Mouse (Mus musculus): ENCODE results near the gene Eml2. TPM values are rescaled to one million over a fixed set of nuclear protein-coding genes. Genes with fewer than 3 reads are reported as not detected.

The Eml2 gene
- polyA plus RNA-seq, 1 experiment: 26.9 TPM

DNA sequence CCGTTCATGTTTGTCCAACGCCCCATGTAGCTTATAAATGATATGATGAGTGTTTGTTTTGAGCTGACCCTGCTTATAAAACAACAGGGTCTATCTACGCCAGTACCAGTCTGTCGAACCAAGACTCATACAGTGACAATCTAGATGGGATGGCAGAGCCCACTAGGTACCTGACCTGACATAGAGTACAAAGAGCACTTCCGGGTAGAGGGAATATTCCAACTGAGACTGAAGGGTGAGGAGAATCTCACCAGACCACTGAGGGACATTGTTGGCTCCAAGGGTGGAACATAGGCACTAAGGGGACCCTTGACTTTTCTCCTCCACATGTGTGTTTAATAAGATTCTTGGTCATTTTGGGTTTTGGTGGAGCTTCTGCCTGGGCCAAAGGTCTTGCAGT is 53.2 kb downstream of the Eml2 start:
- TF ChIP-seq GATA1 (IDR thresholded peaks at IDR 0.05; ENCODE audit: low read length): no peak

DNA sequence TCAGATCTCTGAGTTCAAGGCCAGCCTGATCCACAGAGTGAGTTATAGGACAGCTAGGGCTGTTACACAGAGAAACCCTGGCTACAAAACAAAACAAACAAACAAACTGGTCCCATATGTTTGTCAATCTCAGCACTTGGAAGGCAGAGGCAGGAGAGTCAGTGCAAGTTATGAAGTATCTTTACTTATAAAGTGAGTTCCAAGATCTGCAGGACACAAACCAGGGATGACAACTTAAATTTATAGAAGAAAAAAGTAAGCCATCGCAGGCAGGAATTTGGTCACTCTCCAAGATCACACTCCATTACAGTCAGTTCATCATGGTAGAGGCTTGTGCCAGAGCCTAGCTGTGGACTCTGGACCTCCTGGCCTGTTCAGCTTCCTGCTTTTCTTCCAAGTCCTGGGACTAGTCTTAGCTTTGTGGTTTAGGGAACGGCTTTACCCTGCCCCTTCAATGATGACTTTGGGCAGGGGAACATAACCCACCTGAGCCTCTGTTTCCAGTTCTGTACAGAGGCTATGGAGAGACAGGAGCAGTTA is 53.9 kb downstream of the Eml2 start:
- no peak for TF ChIP-seq GATA1 (IDR thresholded peaks at IDR 0.05; ENCODE audit: low read length)

DNA sequence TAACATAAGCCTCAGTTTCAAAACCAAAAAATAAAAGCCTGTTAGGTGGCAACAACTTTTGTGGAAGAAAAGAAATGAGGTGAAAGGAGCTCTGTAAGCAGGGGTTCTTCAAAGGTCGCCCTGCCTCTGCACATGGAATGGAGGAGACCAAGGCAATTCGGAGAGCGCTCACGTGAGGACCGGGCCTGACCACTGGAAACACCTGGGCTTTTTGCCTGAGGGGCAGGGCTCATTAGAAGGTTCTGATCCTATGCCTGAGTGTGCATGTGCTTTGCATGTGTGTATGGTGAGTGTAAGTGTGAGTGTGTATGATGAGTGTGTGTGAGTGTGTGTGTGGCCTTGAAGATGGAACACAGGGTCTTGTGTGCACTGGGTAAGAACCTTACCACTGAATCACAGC is 54.7 kb downstream of the Eml2 start:
- no peak for TF ChIP-seq GATA1 (IDR thresholded peaks at IDR 0.05; ENCODE audit: low read length)

DNA sequence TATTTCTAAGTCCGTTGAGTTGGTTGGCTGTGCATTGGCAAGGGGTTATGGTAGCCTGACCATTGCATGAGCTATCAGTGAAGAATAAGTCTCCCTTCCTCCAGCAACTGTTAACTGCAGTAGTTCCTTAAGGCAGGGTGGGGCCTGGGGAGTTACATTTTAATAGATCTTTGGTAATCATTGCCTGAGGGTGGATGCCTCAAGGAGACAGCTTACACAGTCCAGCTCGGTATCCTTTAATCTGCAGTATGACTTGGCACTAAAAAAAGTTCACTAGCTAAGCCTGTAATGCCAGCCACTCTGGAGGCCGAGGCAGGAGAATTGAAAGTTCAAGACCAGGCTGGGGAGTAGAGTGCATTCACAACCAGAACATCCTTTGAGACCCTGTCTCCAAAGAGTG is 55.6 kb downstream of the Eml2 start:
- no peak for TF ChIP-seq GATA1 (IDR thresholded peaks at IDR 0.05; ENCODE audit: low read length)

DNA sequence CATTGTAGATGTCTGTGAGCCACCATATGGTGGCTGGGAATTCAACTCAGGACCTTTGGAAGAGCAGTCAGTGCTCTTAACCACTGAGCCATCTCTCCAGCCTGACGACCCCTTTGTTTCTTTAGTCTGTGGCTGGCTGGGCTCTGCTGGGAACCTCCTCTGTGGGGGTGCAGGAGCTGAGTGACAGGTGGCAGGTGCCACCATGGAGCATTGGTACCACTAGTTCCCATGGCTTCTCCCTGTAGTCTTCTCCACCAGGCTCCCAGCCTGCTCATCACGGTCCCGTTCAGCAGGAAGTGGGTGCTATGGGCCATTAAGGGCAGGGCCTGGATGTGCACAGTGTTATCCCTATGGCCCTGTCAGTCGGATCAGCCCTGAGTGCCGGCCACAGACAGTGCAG is 58.4 kb downstream of the Eml2 start:
- no peak for TF ChIP-seq GATA1 (IDR thresholded peaks at IDR 0.05; ENCODE audit: low read length)

DNA sequence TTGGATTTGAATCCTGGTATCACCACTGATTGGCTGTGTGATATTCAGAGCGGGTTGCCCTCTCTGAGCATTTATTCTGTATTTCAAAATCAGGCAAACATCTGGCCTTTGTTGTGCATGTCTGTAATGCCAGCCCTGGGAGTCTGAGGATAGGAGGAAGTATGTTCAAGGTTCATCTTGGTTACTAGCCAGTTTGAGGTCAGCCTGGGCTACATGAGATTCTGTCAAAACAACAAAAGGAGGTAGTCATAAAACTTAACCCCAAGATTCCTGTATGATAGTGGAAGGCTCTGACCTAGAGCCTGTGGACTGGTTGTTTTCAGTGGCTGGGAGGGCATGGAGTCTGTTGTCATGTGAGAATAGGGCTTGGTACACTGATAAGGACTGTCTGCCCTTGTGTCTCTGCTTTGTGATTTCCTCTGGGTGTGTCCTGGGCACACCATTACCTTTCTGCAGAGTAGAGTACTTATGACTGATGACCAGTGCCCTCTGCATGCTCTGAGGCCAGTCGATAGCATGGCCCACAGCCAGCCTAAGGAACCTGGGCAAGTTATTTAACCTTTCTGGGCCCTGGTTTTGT is 59.0 kb downstream of the Eml2 start:
- TF ChIP-seq GATA1 (IDR thresholded peaks at IDR 0.05; ENCODE audit: low read length): no peak

DNA sequence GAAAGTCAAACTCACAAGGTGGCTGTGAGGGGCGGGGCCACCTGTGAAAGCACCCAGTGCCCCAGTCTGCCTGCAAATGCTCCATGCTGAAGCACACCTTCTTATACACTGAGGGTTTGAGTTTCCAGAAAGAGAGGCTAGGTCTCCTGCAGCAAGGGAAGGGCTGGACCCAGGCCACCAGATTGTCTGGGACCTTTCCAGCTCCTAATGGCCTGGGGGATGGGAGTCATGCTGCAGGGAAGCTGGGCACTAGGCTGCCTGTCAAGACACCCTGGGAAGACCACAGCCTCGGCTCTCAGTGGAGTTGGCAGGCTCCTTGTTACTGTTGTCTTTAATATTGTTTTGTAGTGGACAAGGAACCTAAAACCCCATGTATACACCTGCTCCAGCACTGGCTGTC is 60.2 kb downstream of the Eml2 start:
- no peak for TF ChIP-seq GATA1 (IDR thresholded peaks at IDR 0.05; ENCODE audit: low read length)

DNA sequence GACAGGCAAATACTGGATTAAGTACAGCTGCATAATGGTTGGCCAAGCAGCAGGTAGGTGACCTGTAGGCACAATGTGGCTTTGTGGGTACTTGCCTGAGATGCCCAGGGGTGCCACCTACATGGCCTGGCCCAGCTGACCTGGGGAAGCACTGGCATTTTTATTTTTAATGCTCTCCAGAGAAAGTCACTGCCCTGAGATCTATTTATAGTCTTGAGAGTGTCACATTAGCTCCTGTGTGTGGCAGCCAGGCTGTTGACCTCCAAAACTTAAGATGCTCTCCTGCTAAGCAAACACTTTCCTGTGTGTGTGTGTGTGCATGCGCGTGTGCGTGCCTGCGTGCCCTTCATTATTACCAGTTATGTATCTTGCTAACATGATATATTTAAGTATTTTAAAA is 62.1 kb downstream of the Eml2 start:
- TF ChIP-seq GATA1 (IDR thresholded peaks at IDR 0.05; ENCODE audit: low read length): no peak

DNA sequence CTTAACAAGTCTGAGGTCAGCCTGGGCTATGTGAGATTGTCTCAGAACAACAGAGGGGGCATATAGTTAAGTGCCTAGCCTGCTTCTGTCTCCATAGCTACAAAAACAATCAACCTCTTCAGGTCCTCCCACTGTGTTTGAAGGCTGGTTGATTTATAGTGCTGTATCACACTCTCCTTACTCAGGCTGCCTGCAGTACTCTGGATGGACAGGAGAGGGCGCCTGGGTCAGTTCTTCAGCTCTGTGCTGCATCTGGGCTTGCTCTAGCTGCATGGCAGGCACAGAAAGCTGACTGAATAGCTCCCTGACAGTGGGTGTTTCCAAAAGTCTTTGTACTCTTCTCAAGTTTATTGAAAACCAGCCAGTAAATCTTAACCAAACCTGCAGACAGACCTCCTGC is 63.2 kb downstream of the Eml2 start:
- TF ChIP-seq GATA1 (IDR thresholded peaks at IDR 0.05; ENCODE audit: low read length): no peak

DNA sequence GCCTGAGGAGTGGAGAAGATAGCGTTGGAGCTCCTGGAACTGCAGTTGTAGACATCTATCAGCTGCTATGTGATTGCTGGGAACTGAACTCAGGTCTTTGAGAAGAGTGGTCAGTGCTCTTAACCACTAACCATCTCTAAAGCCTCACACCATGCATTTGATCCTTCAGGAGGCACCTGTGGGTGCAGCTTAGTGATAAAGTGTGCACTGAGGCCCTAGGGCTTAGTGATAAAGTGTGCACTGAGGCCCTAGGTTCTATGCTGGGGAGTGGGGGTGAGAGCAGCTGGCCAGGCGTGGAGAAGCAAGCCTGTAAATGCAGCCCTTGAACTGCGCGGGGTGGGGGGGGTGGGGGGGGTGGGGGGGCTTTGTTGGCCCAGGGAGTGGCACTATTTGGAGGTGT is 63.8 kb downstream of the Eml2 start:
- TF ChIP-seq GATA1 (IDR thresholded peaks at IDR 0.05; ENCODE audit: low read length): no peak

DNA sequence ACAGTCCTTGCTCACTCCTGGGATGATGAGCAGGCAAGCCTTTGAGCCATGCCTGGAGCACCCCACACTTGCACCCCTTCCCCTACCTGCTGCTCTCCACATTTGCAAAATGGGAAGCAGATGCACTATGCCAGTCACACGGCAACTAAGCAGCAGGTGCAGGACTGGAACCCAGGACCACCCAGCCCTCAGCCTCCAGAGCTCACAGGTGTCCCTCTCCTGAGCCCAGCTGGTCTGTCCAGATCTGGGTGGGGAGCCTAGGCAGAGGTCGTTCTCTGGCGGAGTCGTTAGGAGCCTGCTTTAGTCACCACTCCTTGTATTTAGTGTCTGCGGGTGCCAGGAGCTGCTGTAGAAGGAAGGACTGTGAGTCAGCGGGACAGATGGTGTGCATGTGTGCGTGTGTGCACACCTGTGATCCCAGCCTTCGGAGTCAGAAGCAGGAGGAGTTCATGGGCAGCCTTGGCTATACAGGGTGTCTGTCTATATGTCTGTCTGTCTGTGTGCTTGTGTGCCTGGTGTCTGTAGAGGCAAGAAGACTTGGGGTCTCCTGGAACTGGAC is 64.8 kb downstream of the Eml2 start:
- TF ChIP-seq GATA1 (IDR thresholded peaks at IDR 0.05; ENCODE audit: low read length): no peak

DNA sequence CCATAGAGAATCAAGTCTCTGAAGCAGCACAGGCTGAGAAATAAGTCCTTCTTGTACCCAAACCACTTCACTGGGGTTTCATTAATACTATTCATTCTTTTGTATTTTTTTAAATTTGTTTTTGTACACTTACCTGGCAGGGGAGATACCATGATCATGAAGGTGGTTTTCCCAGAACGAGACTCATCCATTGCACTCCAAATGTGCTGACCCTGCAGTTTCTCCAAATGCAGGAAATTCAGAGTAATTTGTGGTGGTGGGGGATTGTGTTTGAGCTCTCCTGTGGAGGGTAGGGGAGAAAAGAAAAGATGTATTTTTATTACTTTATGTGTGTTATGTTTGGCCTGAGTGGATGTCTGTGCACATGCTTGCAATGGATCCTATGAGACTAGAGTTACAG is 65.8 kb downstream of the Eml2 start:
- no peak for TF ChIP-seq GATA1 (IDR thresholded peaks at IDR 0.05; ENCODE audit: low read length)

DNA sequence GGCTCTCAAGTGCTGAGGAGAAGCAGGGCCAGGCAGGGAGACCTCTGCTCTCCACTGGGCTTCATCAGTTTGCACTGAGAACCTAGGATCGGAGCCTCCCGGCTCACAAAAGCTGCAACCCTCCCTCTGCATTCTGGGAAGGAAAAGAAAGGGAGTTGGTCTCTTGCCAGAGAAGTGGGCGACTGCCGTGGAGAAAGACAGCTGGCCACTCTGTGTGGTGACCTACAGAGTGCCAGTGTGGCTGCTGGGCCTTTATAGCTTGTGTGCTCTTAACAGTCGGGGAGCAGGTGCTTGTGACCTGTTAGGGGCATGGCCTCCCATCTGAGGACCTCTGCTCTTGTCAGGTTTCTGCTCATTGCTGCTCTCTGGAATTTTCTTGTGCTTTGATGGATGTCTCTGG is 67.6 kb downstream of the Eml2 start:
- TF ChIP-seq GATA1 (IDR thresholded peaks at IDR 0.05; ENCODE audit: low read length): no peak

DNA sequence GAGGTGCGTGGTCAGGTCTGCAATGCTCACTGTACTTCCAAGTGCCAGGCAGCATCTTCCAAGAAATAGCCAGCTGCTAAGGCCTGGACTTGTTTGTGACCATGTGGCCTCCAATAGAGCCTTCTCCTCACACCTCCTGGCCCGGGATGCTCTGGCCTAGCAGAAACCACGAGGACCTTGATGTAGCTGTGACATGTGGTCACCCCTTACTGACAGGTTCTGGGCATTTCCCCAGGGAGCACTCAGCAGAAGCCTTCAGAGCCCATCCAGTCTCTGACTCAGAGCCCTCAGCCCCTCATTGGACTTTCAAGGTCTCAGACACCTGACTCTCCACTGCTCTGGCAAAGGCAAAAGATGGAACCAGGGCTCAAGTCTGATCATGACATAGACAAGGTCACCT is 68.9 kb downstream of the Eml2 start:
- TF ChIP-seq GATA1 (IDR thresholded peaks at IDR 0.05; ENCODE audit: low read length): no peak

DNA sequence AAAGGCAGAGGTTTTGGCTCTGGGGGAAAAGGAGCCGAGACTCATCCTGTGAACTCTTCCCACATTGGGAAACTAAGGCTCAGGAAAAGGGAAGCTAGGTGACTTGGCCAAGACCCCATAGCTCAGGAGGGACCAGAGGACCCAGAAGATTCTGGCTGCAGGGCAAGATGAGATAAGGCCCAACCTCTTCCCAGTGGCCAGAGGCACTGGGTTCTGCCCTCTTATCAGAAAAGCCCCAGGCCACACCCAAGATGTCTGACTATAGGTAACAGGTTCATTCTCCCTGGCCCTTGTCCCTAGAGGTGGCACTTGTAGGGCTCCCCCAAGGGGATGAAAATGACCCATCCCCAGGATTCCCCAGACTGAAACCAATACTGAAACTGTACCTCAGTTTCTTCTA is 70.6 kb downstream of the Eml2 start:
- peak; percentile 40 for TF ChIP-seq GATA1 (IDR thresholded peaks at IDR 0.05; ENCODE audit: low read length)

DNA sequence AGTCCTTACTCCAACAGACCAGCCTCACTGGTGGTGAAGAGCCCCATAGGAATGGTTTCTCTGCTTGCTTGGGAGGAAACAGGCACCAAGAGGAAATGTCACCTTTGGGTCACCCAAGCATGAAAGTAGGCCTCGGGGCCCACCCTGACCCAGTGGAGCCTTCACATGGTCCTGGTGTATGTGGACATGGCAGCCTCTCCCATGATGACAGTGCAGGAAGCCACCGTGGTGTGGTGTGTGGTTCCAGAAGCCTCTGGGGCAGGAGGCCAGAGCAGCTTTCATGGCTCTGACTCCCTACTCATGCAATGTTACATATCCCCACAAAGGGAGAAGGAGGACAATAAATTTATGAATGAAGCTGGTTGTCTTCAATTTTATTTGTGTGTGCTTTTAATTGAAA is 71.3 kb downstream of the Eml2 start:
- no peak for TF ChIP-seq GATA1 (IDR thresholded peaks at IDR 0.05; ENCODE audit: low read length)

DNA sequence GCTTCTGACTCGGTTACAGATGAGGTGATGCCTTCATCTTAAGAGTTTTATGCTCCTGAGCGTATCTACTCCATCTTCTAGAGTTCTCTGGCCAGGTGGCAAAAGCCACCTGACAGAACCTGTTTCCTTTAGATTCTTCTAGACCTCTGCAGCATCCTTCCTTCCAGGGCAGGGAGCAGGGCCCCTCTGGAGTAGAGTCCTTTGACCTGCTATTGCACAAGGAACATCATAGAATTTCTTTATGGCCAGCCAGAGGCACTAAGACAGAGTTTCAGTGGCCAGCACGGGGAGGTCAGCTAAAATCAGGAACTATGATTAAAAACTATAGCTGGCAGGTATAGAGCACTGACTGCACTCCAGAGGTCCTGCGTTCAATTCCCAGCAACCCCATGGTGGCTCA is 75.9 kb downstream of the Eml2 start:
- TF ChIP-seq GATA1 (IDR thresholded peaks at IDR 0.05; ENCODE audit: low read length): no peak

DNA sequence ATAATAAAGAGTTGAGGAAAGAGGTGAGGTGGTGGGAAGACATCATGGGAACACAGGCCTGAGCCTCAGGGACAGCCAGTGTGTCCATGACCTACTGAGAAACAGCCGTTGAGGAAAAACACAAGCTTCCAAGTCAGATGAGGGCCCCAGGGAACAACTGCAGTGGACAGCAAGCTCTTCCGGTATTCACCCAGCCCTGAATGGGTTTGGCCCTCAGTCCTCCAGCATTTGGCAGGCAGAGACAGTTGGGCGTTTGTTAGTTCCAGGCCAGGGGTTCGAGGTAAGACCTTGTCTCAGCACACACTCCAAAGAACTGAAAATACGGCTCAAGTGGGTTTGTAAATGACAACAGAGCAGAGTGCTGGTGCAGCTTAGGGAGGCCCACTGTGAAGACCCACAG is 77.2 kb downstream of the Eml2 start:
- TF ChIP-seq GATA1 (IDR thresholded peaks at IDR 0.05; ENCODE audit: low read length): no peak

Data from G1E-ER4 (cell line).